Mouse (Mus musculus): ENCODE data around the gene A630023A22Rik. TPM values are rescaled to one million over a fixed set of nuclear protein-coding genes. Genes with fewer than 3 reads are reported as not detected.

Gene A630023A22Rik
- polyA plus RNA-seq, 1 experiment from 2014 or later = not detected

GRCm38 (mm10) chr14:34080321-34080997 is 22.1 kb downstream of the A630023A22Rik start:
- Histone ChIP-seq H3K4me3 (no peak overlapping the region), H3K4me2 (no peak overlapping the region), H3K9ac (no peak overlapping the region), H3K27ac (no peak overlapping the region), H3K9me3 (replicated peaks) (no peaks in the 10 kb centered on the region), H3K27me3 (peaks cover 5% of the 10 kb centered on the region; the same call in 1 of the 2 replicates), H3K4me1 (no peaks in the 10 kb centered on the region), H3K36me3 (ENCODE audit: poor library complexity, severe bottlenecking) (no peaks in the 10 kb centered on the region)
- 11% methylated on average over 11 of the region's 11 CpGs for WGBS
- peak; percentile 87 for ATAC-seq

GRCm38 (mm10) chr14:34078293-34078692 is 24.3 kb downstream of the A630023A22Rik start:
- H3K4me3 ChIP-seq = no peak overlapping the region
- no peaks in the 10 kb centered on the region for H3K36me3 ChIP-seq (ENCODE audit: poor library complexity, severe bottlenecking)
- no peak overlapping the region for H3K27ac ChIP-seq
- H3K4me1 ChIP-seq = no peaks in the 10 kb centered on the region
- H3K4me2 ChIP-seq = no peak overlapping the region
- no peak overlapping the region for H3K9ac ChIP-seq
- WGBS = 74% methylated on average over 4 of the region's 4 CpGs
- ATAC-seq = no peak
- H3K27me3 ChIP-seq = peaks cover 5% of the 10 kb centered on the region; the same call in 1 of the 2 replicates
- H3K9me3 ChIP-seq (replicated peaks) = no peaks in the 10 kb centered on the region

- no peak overlapping the region for H3K9ac ChIP-seq
- peaks cover 2% of the 10 kb centered on the region; the same call in 1 of the 2 replicates for H3K27me3 ChIP-seq
- no peaks in the 10 kb centered on the region for H3K36me3 ChIP-seq (ENCODE audit: poor library complexity, severe bottlenecking)
- H3K4me2 ChIP-seq = no peak overlapping the region
- no peak for ATAC-seq
- H3K9me3 ChIP-seq (replicated peaks) = no peaks in the 10 kb centered on the region
- H3K27ac ChIP-seq = no peak overlapping the region
- WGBS = 83% methylated on average over 5 of the region's 5 CpGs
- H3K4me1 ChIP-seq = no peaks in the 10 kb centered on the region
- no peak overlapping the region for H3K4me3 ChIP-seq
Measured at GRCm38 (mm10) chr14:34077222-34077621, 25.3 kb downstream of the A630023A22Rik start.

GRCm38 (mm10) chr14:34075346-34075745 is 27.2 kb downstream of the A630023A22Rik start:
- no peak overlapping the region for H3K4me3 ChIP-seq
- H3K27me3 ChIP-seq = no peaks in the 10 kb centered on the region; the same call in 1 of the 2 replicates
- no peak overlapping the region for H3K4me2 ChIP-seq
- no peak overlapping the region for H3K27ac ChIP-seq
- no peaks in the 10 kb centered on the region for H3K36me3 ChIP-seq (ENCODE audit: poor library complexity, severe bottlenecking)
- WGBS = 43% methylated on average over 4 of the region's 4 CpGs
- no peaks in the 10 kb centered on the region for H3K4me1 ChIP-seq
- no peak overlapping the region for H3K9ac ChIP-seq
- no peaks in the 10 kb centered on the region for H3K9me3 ChIP-seq (replicated peaks)
- ATAC-seq = no peak

- no peak for ATAC-seq
- Histone ChIP-seq H3K4me3 (no peak overlapping the region), H3K27me3 (no peaks in the 10 kb centered on the region), H3K9me3 (replicated peaks) (no peaks in the 10 kb centered on the region), H3K9ac (no peak overlapping the region), H3K4me1 (no peaks in the 10 kb centered on the region), H3K36me3 (ENCODE audit: poor library complexity, severe bottlenecking) (no peaks in the 10 kb centered on the region), H3K27ac (no peak overlapping the region), H3K4me2 (no peak overlapping the region)
- 69% methylated on average over 6 of the region's 6 CpGs for WGBS
Measured at GRCm38 (mm10) chr14:34071665-34072064, 30.9 kb downstream of the A630023A22Rik start.

- WGBS = 88% methylated on average over 6 of the region's 6 CpGs
- Histone ChIP-seq H3K27me3 (no peaks in the 10 kb centered on the region), H3K4me3 (no peak within 1 kb of the TSS), H3K27ac (no peak within 1 kb of the TSS), H3K4me1 (no peaks in the 10 kb centered on the region), H3K9ac (no peak within 1 kb of the TSS), H3K4me2 (no peak within 1 kb of the TSS), H3K9me3 (replicated peaks) (no peaks in the 10 kb centered on the region), H3K36me3 (ENCODE audit: poor library complexity, severe bottlenecking) (no peaks in the 10 kb centered on the region)
- ATAC-seq = no peak
Measured at GRCm38 (mm10) chr14:34052516-34052915, 50.0 kb downstream of the A630023A22Rik start, which contains the start of gene Antxrl. Gene Antxrl, plus strand, starts transcription at chr14:34052707.

GRCm38 (mm10) chr14:34050101-34050779 is 52.3 kb downstream of the A630023A22Rik start:
- peak; percentile 59; the same call in 1 of the 2 replicates for ATAC-seq
- H3K4me3 ChIP-seq = no peak overlapping the region

GRCm38 (mm10) chr14:34043341-34043740 is 59.2 kb downstream of the A630023A22Rik start:
- H3K36me3 ChIP-seq (ENCODE audit: poor library complexity, severe bottlenecking) = no peaks in the 10 kb centered on the region
- no peak overlapping the region for H3K27ac ChIP-seq
- WGBS = 74% methylated on average over 3 of the region's 3 CpGs
- no peak overlapping the region for H3K4me3 ChIP-seq
- no peak for ATAC-seq
- H3K4me1 ChIP-seq = no peaks in the 10 kb centered on the region
- no peaks in the 10 kb centered on the region for H3K27me3 ChIP-seq
- no peaks in the 10 kb centered on the region for H3K9me3 ChIP-seq (replicated peaks)
- H3K4me2 ChIP-seq = no peak overlapping the region
- no peak overlapping the region for H3K9ac ChIP-seq

More at GRCm38 (mm10) chr14:34050101-34050779, 52.3 kb downstream of the A630023A22Rik start:
- Histone ChIP-seq H3K9me3 (replicated peaks) (no peaks in the 10 kb centered on the region), H3K27me3 (no peaks in the 10 kb centered on the region), H3K4me1 (no peaks in the 10 kb centered on the region), H3K4me2 (no peak overlapping the region), H3K36me3 (ENCODE audit: poor library complexity, severe bottlenecking) (no peaks in the 10 kb centered on the region), H3K9ac (no peak overlapping the region), H3K27ac (no peak overlapping the region)
- 68% methylated on average over 5 of the region's 5 CpGs for WGBS

GRCm38 (mm10) chr14:34041241-34041640 is 61.3 kb downstream of the A630023A22Rik start:
- Histone ChIP-seq H3K4me1 (no peaks in the 10 kb centered on the region), H3K27me3 (no peaks in the 10 kb centered on the region), H3K27ac (no peak overlapping the region), H3K9me3 (replicated peaks) (no peaks in the 10 kb centered on the region), H3K9ac (no peak overlapping the region), H3K36me3 (ENCODE audit: poor library complexity, severe bottlenecking) (no peaks in the 10 kb centered on the region), H3K4me3 (no peak overlapping the region), H3K4me2 (no peak overlapping the region)
- WGBS = 84% methylated on average over 4 of the region's 4 CpGs
- no peak for ATAC-seq

GRCm38 (mm10) chr14:34033841-34034610 is 68.5 kb downstream of the A630023A22Rik start:
- Histone ChIP-seq H3K27ac (no peak overlapping the region), H3K4me2 (no peak overlapping the region), H3K9me3 (replicated peaks) (no peaks in the 10 kb centered on the region), H3K9ac (no peak overlapping the region), H3K4me1 (no peaks in the 10 kb centered on the region), H3K27me3 (no peaks in the 10 kb centered on the region), H3K36me3 (ENCODE audit: poor library complexity, severe bottlenecking) (no peaks in the 10 kb centered on the region), H3K4me3 (no peak overlapping the region)
- ATAC-seq = no peak
- 89% methylated on average over 8 of the region's 8 CpGs for WGBS

- H3K27me3 ChIP-seq = no peaks in the 10 kb centered on the region
- H3K4me1 ChIP-seq = no peaks in the 10 kb centered on the region
- H3K9me3 ChIP-seq (replicated peaks) = 0 out of 2 replicates have a peak, but pooled peaks cover 5% of the 10 kb centered on the region
- 76% methylated on average over 2 of the region's 2 CpGs for WGBS
- no peak for ATAC-seq
- H3K4me3 ChIP-seq = no peak overlapping the region
- no peaks in the 10 kb centered on the region for H3K36me3 ChIP-seq (ENCODE audit: poor library complexity, severe bottlenecking)
- H3K27ac ChIP-seq = no peak overlapping the region
- H3K4me2 ChIP-seq = no peak overlapping the region
- H3K9ac ChIP-seq = no peak overlapping the region
Measured at GRCm38 (mm10) chr14:34026710-34027109, 75.8 kb downstream of the A630023A22Rik start.

- Histone ChIP-seq H3K36me3 (ENCODE audit: poor library complexity, severe bottlenecking) (no peaks in the 10 kb centered on the region), H3K27ac (no peak overlapping the region), H3K27me3 (no peaks in the 10 kb centered on the region), H3K4me3 (no peak overlapping the region), H3K9ac (no peak overlapping the region), H3K9me3 (replicated peaks) (no peaks in the 10 kb centered on the region), H3K4me2 (no peak overlapping the region), H3K4me1 (no peaks in the 10 kb centered on the region)
- no peak for ATAC-seq
- WGBS = 88% methylated on average over 2 of the region's 2 CpGs
Measured at GRCm38 (mm10) chr14:34016938-34017337, 85.6 kb downstream of the A630023A22Rik start.

Measured in forebrain, embryonic 13.5 days (tissue).